8 mouse cellular contexts compared by ENCODE assay signal in the genomic region with DNA sequence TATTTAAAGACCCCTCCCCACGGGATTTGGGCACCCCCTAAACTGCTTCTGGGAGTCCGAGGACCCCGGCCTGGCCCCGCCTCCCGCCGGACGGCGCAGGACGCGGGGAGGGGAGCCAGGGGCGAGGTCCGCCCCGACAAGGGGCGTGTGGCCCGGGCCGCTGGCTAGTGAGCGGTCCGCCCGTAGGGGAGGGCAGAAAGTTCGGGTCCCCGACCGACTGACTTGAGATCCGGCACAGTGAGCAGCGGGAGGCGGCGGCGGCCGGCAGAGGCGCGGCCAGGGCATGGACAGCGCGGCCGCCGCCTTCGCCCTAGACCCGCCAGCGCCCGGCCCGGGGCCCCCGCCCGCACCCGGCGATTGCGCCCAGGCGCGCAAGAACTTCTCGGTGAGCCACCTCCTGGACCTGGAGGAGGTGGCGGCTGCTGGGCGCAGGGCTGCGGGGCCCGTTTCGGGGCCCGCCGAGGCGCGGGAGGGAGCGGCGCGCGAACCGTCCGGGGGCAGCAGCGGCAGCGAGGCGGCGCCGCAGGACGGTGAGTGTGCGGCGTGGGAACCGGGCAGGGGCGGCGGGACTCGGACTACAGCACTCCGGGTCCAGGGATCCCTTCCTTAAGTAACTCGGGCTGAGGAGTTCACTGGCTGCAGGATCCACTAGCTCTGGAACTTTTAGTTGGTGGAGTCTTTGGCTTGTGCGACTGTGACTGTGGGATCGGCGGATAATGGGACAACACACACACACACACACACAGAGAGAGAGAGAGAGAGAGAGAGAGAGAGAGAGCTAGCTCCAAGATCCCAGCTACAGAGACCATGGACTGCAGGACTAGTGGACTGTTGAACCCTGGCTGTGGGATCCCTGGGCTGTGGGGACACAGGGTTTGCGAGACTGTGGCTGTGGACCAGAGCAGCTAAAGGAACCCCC. TPM values are rescaled to one million over a fixed set of nuclear protein-coding genes. Genes with fewer than 3 reads are reported as not detected.
DNase-seq lines count a peak whose midpoint lies in the region; ATAC-seq lines count a peak whose summit lies in the region.

No protein-coding gene starts in this region.

- H3K9me3 ChIP-seq in kidney, embryonic 14.5 days (ENCODE audit: control insufficient read depth, low read length) = no peaks in the 10 kb centered on the region
- H3K9me3 ChIP-seq in hindbrain, embryonic 13.5 days = no peaks in the 10 kb centered on the region
- H3K9me3 ChIP-seq in lung, embryonic 16.5 days (ENCODE audit: control insufficient read depth, low read length) = no peaks in the 10 kb centered on the region

- WGBS in kidney, embryonic 14.5 days = 2% methylated on average over 73 of the region's 80 CpGs
- under 1% methylated on average over 75 of the region's 80 CpGs for WGBS in hindbrain, embryonic 13.5 days
- WGBS in lung, embryonic 16.5 days = under 1% methylated on average over 71 of the region's 80 CpGs

- H3K9ac ChIP-seq in kidney, embryonic 14.5 days (ENCODE audit: low read depth, low read length) = peak overlapping the region; percentile 63
- H3K9ac ChIP-seq in hindbrain, embryonic 13.5 days = peak overlapping the region; percentile 69
- peak overlapping the region; percentile 73 for H3K9ac ChIP-seq in lung, embryonic 16.5 days (ENCODE audit: low read length)

- H3K27ac ChIP-seq in kidney, embryonic 14.5 days (ENCODE audit: low read depth, low read length) = no peak overlapping the region
- H3K27ac ChIP-seq in hindbrain, embryonic 13.5 days = no peak overlapping the region
- H3K27ac ChIP-seq in lung, embryonic 16.5 days (ENCODE audit: low read length) = no peak overlapping the region; the same call in 1 of the 2 replicates

- H3K27me3 ChIP-seq in kidney, embryonic 14.5 days (ENCODE audit: control insufficient read depth, insufficient read depth, low read length) = no peaks in the 10 kb centered on the region
- H3K27me3 ChIP-seq in hindbrain, embryonic 13.5 days = peaks cover 54% of the 10 kb centered on the region
- peaks cover 27% of the 10 kb centered on the region for H3K27me3 ChIP-seq in lung, embryonic 16.5 days (ENCODE audit: control insufficient read depth, insufficient read depth, low read depth, low read length)

- peak; percentile 55; the same call in 1 of the 2 replicates for ATAC-seq in kidney, embryonic 14.5 days (ENCODE audit: low FRiP score, low TSS enrichment)
- no peak for ATAC-seq in hindbrain, embryonic 13.5 days (ENCODE audit: low FRiP score)
- ATAC-seq in lung, embryonic 16.5 days (ENCODE audit: low read depth) = peak; percentile 68

- DNase-seq in kidney, adult 9 months = no peak
- peak; percentile 59 for DNase-seq in embryo, embryonic 9.5 days (ENCODE audit: extremely low spot score)
- DNase-seq in testis, postnatal 10 days (ENCODE audit: low spot score) = peak; percentile 70
- no peak for DNase-seq in right cerebral cortex, postnatal 14 days
- DNase-seq in natural killer cell, adult 2 months (ENCODE audit: low spot score in 2 of 2) = no peak

- H3K4me3 ChIP-seq in kidney, embryonic 14.5 days (ENCODE audit: low read length) = peak overlapping the region; percentile 50
- H3K4me3 ChIP-seq in hindbrain, embryonic 13.5 days = peak overlapping the region; percentile 47
- H3K4me3 ChIP-seq in lung, embryonic 16.5 days (ENCODE audit: low read length) = peak overlapping the region; percentile 66

- peaks cover 10% of the 10 kb centered on the region; the same call in 1 of the 2 replicates for H3K4me1 ChIP-seq in kidney, embryonic 14.5 days (ENCODE audit: control insufficient read depth, insufficient read depth, low read length)
- peaks cover 16% of the 10 kb centered on the region for H3K4me1 ChIP-seq in hindbrain, embryonic 13.5 days (replicated peaks)
- peaks cover 11% of the 10 kb centered on the region; the same call in 1 of the 2 replicates for H3K4me1 ChIP-seq in lung, embryonic 16.5 days (replicated peaks; ENCODE audit: control insufficient read depth, insufficient read depth, low read length)

- H3K4me2 ChIP-seq in kidney, embryonic 14.5 days (replicated peaks; ENCODE audit: low read depth, low read length) = peak overlapping the region; percentile 69
- peak overlapping the region; percentile 80 for H3K4me2 ChIP-seq in hindbrain, embryonic 13.5 days
- H3K4me2 ChIP-seq in lung, embryonic 16.5 days (ENCODE audit: low read depth, low read length) = peak overlapping the region; percentile 86

- no peaks in the 10 kb centered on the region for H3K36me3 ChIP-seq in kidney, embryonic 14.5 days (ENCODE audit: control insufficient read depth, insufficient read depth, low read length)
- no peaks in the 10 kb centered on the region for H3K36me3 ChIP-seq in hindbrain, embryonic 13.5 days
- no peaks in the 10 kb centered on the region for H3K36me3 ChIP-seq in lung, embryonic 16.5 days (ENCODE audit: control insufficient read depth, insufficient read depth, low read length)

RNA-seq across cellular contexts. Expression of a gene that starts 10.6 kb away (rescaled TPM):
- 15.3 and 20.1 TPM in 2 replicates for polyA plus RNA-seq in kidney, embryonic 14.5 days (2014; fragmentation: Nextera tagmentation; extraction: Ambion mirVana)
- 3.0 and 3.8 TPM in 2 replicates for polyA plus RNA-seq in hindbrain, embryonic 13.5 days (2015; fragmentation: Nextera tagmentation; extraction: Ambion mirVana)
- polyA plus RNA-seq in lung, embryonic 16.5 days (2015; fragmentation: Nextera tagmentation; extraction: Ambion mirVana) = 7.2 and 9.4 TPM in 2 replicates

RNA-seq across cellular contexts. Expression of a gene that starts 15.3 kb away (rescaled TPM):
- 29.7 and 33.3 TPM in 2 replicates for polyA plus RNA-seq in kidney, embryonic 14.5 days (2014; fragmentation: Nextera tagmentation; extraction: Ambion mirVana)
- polyA plus RNA-seq in hindbrain, embryonic 13.5 days (2015; fragmentation: Nextera tagmentation; extraction: Ambion mirVana) = 38.3 and 41.0 TPM in 2 replicates
- polyA plus RNA-seq in lung, embryonic 16.5 days (2015; fragmentation: Nextera tagmentation; extraction: Ambion mirVana) = 32.7 and 33.5 TPM in 2 replicates

RNA-seq across cellular contexts. Expression of a gene that starts 37.8 kb away (rescaled TPM):
- 95.6 and 101 TPM in 2 replicates for polyA plus RNA-seq in kidney, embryonic 14.5 days (2014; fragmentation: Nextera tagmentation; extraction: Ambion mirVana)
- polyA plus RNA-seq in hindbrain, embryonic 13.5 days (2015; fragmentation: Nextera tagmentation; extraction: Ambion mirVana) = 108 and 115 TPM in 2 replicates
- 76.4 and 76.6 TPM in 2 replicates for polyA plus RNA-seq in lung, embryonic 16.5 days (2015; fragmentation: Nextera tagmentation; extraction: Ambion mirVana)

RNA-seq across cellular contexts. Expression of a gene that starts 42.0 kb away (rescaled TPM):
- 3.8 and 4.2 TPM in 2 replicates for polyA plus RNA-seq in kidney, embryonic 14.5 days (2014; fragmentation: Nextera tagmentation; extraction: Ambion mirVana)
- 1.7 and 2.4 TPM in 2 replicates for polyA plus RNA-seq in hindbrain, embryonic 13.5 days (2015; fragmentation: Nextera tagmentation; extraction: Ambion mirVana)
- 3.7 and 4.2 TPM in 2 replicates for polyA plus RNA-seq in lung, embryonic 16.5 days (2015; fragmentation: Nextera tagmentation; extraction: Ambion mirVana)

Comparison
In these comparisons a context has a peak if more than half of its experiments do, and no peak if none do; other contexts are left out.
1. DNase-seq: peak in embryo, embryonic 9.5 days (single experiment) and testis, postnatal 10 days (single experiment); none in kidney, adult 9 months (single experiment), right cerebral cortex, postnatal 14 days (single experiment) and natural killer cell, adult 2 months (0 of 2).
2. Peak in every context shown above with its lines, with median percentiles within 50 percentile points of each other: H3K4me2 ChIP-seq, H3K4me3 ChIP-seq and H3K9ac ChIP-seq.